Mouse (Mus musculus) heart, embryonic 12.5 days (tissue): ENCODE results near the gene Klhl12. TPM values are rescaled to one million over a fixed set of nuclear protein-coding genes. Genes with fewer than 3 reads are reported as not detected.
"Not testable (repeated sequence)": the region's sequence is repeated elsewhere in the genome, so short reads cannot be mapped to it uniquely, and the experiment has no call there.

ENCODE experiments used
- ATAC-seq: fragments of 200-750 bp; cut with Nextera tagmentation; 2 replicates; pipeline ENCODE4 v1.8.0; 2017; ENCODE audit warnings: moderate TSS enrichment, moderate library complexity; ENCODE audit not compliant: insufficient number of reproducible peaks, low FRiP score
- H3K27ac ChIP-seq: fragments of 300-500 bp; sonication (generic); 2 replicates; pipeline ENCODE4 v1.5.1; 2016; ENCODE audit warnings: mild to moderate bottlenecking, moderate library complexity; ENCODE audit not compliant: poor library complexity, severe bottlenecking
- H3K27me3 ChIP-seq: fragments of 300-500 bp; sonication (generic); replicated peaks from 2 replicates; pipeline ENCODE4 v1.6.1; 2016; ENCODE audit warnings: mild to moderate bottlenecking, moderate library complexity
- H3K36me3 ChIP-seq: fragments of 300-500 bp; sonication (generic); 2 replicates; pipeline ENCODE4 v1.6.1; 2016; ENCODE audit warnings: mild to moderate bottlenecking, moderate library complexity
- H3K4me1 ChIP-seq: fragments of 300-500 bp; sonication (generic); replicated peaks from 2 replicates; pipeline ENCODE4 v1.6.1; 2016; ENCODE audit warnings: mild to moderate bottlenecking
- H3K4me2 ChIP-seq: fragments of 300-500 bp; sonication (generic); 2 replicates; pipeline ENCODE4 v1.6.1; 2016; ENCODE audit warnings: mild to moderate bottlenecking, moderate library complexity
- H3K4me3 ChIP-seq: fragments of 300-500 bp; sonication (generic); 2 replicates; pipeline ENCODE4 v1.5.1; 2016; ENCODE audit warnings: mild to moderate bottlenecking
- H3K9ac ChIP-seq: fragments of 300-500 bp; sonication (generic); 2 replicates; pipeline ENCODE4 v1.6.1; 2016; ENCODE audit warnings: mild to moderate bottlenecking, moderate library complexity
- H3K9me3 ChIP-seq: fragments of 300-500 bp; sonication (generic); replicated peaks from 2 replicates; pipeline ENCODE4 v1.6.1; 2016; ENCODE audit warnings: mild to moderate bottlenecking, moderate library complexity
- WGBS: fragments of 180-500 bp; shearing (Covaris S2); methylation state at CpG from one replicate; pipeline ENCODE4 v1.1.7; 2016; 5-methylcytosine and 5-hydroxymethylcytosine counted together
- polyA plus RNA-seq: library from polyadenylated mRNA; unstranded; fragments of >200 nt; fragmentation: Nextera tagmentation; extraction: Ambion mirVana; gene quantifications from 2 replicates; pipeline ENCODE4 v1.2.1, GENCODE M21; 2016

Gene Klhl12
- polyA plus RNA-seq, 1 experiment from 2014 or later: 20.4 TPM

DNA sequence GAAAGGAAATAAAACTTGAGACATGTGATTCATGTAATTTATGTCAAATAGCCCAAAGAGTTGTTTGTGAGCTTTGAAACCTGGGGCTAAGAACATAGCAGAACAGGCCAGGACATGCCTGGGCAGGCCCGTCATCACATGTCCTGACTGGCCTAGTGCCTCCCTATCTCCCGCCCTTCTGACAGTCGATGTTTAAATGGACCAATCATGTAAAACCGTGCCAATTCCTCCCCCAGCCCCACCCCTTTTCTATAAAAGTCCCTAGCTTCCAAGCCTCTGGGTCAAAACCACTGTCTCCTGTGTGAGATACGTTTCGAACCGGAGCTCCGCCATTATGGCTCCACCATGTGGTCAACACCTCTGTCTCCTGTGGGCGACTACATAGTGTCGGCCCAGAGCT lies 78.4 kb downstream of the Klhl12 start:
- WGBS: 87% methylated on average over 10 of the region's 10 CpGs
- H3K36me3 ChIP-seq, H3K4me3 ChIP-seq, H3K4me2 ChIP-seq, H3K27ac ChIP-seq, H3K9me3 ChIP-seq, H3K9ac ChIP-seq, H3K4me1 ChIP-seq, ATAC-seq, H3K27me3 ChIP-seq: not testable (repeated sequence)

DNA sequence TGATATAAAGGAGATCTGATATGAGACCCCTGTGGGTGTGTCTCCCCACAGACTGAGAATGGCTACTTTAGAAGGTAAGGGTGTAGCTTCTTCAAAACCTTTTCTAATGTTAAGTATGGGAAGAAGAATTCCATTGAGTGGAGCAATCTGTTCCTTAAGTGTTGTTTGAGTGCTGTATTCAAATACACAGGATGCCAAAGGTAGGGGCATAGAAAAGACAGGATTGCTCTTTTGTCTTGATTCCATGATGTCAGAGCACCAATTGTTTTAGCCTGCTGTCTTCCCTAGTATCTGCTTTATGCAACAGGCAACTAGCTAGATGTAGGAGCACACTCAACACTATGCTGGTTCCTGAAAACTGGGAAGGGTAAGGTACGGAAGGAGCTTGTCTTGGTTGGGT lies 79.7 kb downstream of the Klhl12 start:
- 91% methylated on average over 1 of the region's 1 CpGs for WGBS
- H3K27me3 ChIP-seq: no peaks in the 10 kb centered on the region
- no peak overlapping the region for H3K4me2 ChIP-seq
- no peak for ATAC-seq
- H3K9me3 ChIP-seq: no peaks in the 10 kb centered on the region
- no peaks in the 10 kb centered on the region for H3K36me3 ChIP-seq
- no peak overlapping the region for H3K9ac ChIP-seq
- no peak overlapping the region for H3K4me3 ChIP-seq
- H3K4me1 ChIP-seq: no peaks in the 10 kb centered on the region
- H3K27ac ChIP-seq: no peak overlapping the region

DNA sequence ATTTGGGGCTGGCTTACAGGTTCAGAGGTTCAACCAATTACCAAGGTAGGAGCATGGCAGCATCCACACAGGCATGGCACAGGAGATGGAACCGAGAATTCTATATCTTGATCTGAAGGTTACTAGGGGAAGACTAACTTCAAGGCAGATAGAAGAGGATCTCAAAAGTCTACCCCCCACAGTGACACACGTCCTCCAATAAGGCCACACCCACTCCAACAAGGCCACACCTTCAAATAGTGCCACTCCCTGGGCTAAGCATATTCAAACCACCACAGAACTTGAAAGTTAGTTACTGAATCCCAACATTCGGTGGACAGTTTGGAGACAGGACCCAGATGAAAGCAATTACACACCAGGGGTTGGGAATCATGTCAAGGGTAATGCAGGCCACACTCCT lies 80.2 kb downstream of the Klhl12 start:
- Histone ChIP-seq H3K4me3 (no peak overlapping the region), H3K36me3 (no peaks in the 10 kb centered on the region), H3K9me3 (no peaks in the 10 kb centered on the region), H3K9ac (no peak overlapping the region), H3K27me3 (no peaks in the 10 kb centered on the region), H3K27ac (no peak overlapping the region), H3K4me1 (no peaks in the 10 kb centered on the region), H3K4me2 (no peak overlapping the region)
- no peak for ATAC-seq
- WGBS: 71% methylated on average over 3 of the region's 3 CpGs

DNA sequence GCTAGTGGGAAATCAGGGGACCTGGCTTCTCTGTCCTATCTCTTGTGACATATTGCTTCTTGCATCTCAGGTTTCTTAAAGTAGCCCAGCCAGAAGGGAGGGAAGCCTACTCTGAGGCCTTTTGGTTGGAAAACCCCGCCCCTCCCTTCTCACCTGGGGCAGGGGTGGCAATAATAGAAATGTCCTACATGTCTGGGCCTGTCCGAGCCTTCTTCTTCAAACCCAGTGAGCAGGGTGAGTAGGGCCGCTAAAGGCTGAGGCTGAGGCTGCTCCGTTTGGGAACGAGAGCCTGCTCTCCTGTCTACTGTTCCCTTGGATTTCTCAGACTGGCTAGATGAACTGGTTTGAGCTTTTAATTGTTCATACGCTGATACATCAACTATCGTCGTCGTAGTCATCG lies 85.3 kb downstream of the Klhl12 start:
- Histone ChIP-seq H3K36me3 (no peaks in the 10 kb centered on the region), H3K4me1 (no peaks in the 10 kb centered on the region), H3K27me3 (no peaks in the 10 kb centered on the region), H3K4me3 (no peak overlapping the region), H3K4me2 (no peak overlapping the region), H3K27ac (no peak overlapping the region), H3K9ac (no peak overlapping the region), H3K9me3 (peaks cover 10% of the 10 kb centered on the region; the same call in 1 of the 2 replicates)
- 87% methylated on average over 10 of the region's 10 CpGs for WGBS
- ATAC-seq: no peak

Other genes with a start within 250 kb of the Klhl12 start
- 7.3 and 9.3 TPM in 2 replicates for gene Adora1, start 220.1 kb upstream of the Klhl12 start, polyA plus RNA-seq
- 1.2 and 2.1 TPM in 2 replicates for gene Myog, start 165.5 kb upstream of the Klhl12 start, polyA plus RNA-seq
- gene Ppfia4, start 122.6 kb upstream of the Klhl12 start, polyA plus RNA-seq: 17.1 and 17.3 TPM in 2 replicates
- 67.6 and 73.8 TPM in 2 replicates for gene Tmem183a, start 93.6 kb upstream of the Klhl12 start, polyA plus RNA-seq
- gene 4933406M09Rik, start 69.6 kb upstream of the Klhl12 start, polyA plus RNA-seq: not detected in 2 replicates
- gene Cyb5r1, start 50.0 kb upstream of the Klhl12 start, polyA plus RNA-seq: 37.6 and 38.8 TPM in 2 replicates
- gene Adipor1, start 40.2 kb upstream of the Klhl12 start, polyA plus RNA-seq: 126 and 134 TPM in 2 replicates
- gene Rabif, start 39.1 kb downstream of the Klhl12 start, polyA plus RNA-seq: 32.2 and 32.8 TPM in 2 replicates
- not detected in 2 replicates for gene Mgat4e, start 94.2 kb downstream of the Klhl12 start, polyA plus RNA-seq
- 39.9 and 41.4 TPM in 2 replicates for gene Kdm5b, start 104.6 kb downstream of the Klhl12 start, polyA plus RNA-seq
- gene Syt2, start 191.1 kb downstream of the Klhl12 start, polyA plus RNA-seq: 0.23 and 0.86 TPM in 2 replicates